Mouse (Mus musculus) embryonic stem cell, embryonic (primary cell): ENCODE measurements around the gene Cdk5r1.

ENCODE experiments used
- CTCF ChIA-PET, 4 experiments: fragments of 300-600 bp in 2 of 4; fragments of 350-600 bp in 2 of 4; sonication (Branson Sonifier 250); formaldehyde crosslinking; loops; one replicate each; lab custom pipeline; 2022; ENCODE audit warnings: inconsistent platforms in 2 of 4; lab: Charles Lee
- POLR2A ChIA-PET, 4 experiments: fragments of 300-600 bp in 2 of 4; fragments of 350-600 bp in 2 of 4; sonication (Branson Sonifier 250); formaldehyde crosslinking; loops; one replicate each; lab custom pipeline; 2022; ENCODE audit warnings: antibody characterized with exemption in 4 of 4, inconsistent platforms in 1 of 4; lab: Charles Lee

The Cdk5r1 gene

GRCm38 (mm10) chr11:80489882-80490196, 13.0 kb downstream of the Cdk5r1 start:
- CTCF ChIA-PET, result no interaction called here
- POLR2A ChIA-PET, result interaction anchor here in 2 of 4 experiments (1.2 to 2.1 kb wide), 5 partner anchors 12 to 62 kb away, joined by 3 to 7 read pairs (median 5); partner anchors contain the start of gene Psmd11 (in 1 of the 2)

GRCm38 (mm10) chr11:80490831-80491230, 14.0 kb downstream of the Cdk5r1 start:
- CTCF ChIA-PET, result interaction anchor here in 1 of 4 experiments (0.6 kb wide), 1 partner anchor 11 kb away, joined by 8 read pairs; no protein-coding TSS in a partner anchor
- POLR2A ChIA-PET, result interaction anchor here in 2 of 4 experiments (1.2 to 2.1 kb wide), 5 partner anchors 13 to 63 kb away, joined by 3 to 7 read pairs (median 3); partner anchors contain the start of genes Cdk5r1 (in 1 of the 2) and Psmd11 (in 1 of the 2)

- POLR2A ChIA-PET, result interaction anchor here in 1 of 4 experiments (1.2 kb wide), 1 partner anchor 15 kb away, joined by 3 read pairs; no protein-coding TSS in a partner anchor
- CTCF ChIA-PET, result no interaction called here
Measured at GRCm38 (mm10) chr11:80493186-80493585, 16.4 kb downstream of the Cdk5r1 start.

GRCm38 (mm10) chr11:80494852-80495251, 18.0 kb downstream of the Cdk5r1 start:
- ChIA-PET POLR2A (interaction anchor here in 1 of 4 experiments (0.6 kb wide), 1 partner anchor 408 kb away, joined by 3 read pairs; no protein-coding TSS in a partner anchor), CTCF (no interaction called here)

- CTCF ChIA-PET, result no interaction called here
Measured at GRCm38 (mm10) chr11:80495972-80496371, 19.1 kb downstream of the Cdk5r1 start.

GRCm38 (mm10) chr11:80496640-80497039, 19.8 kb downstream of the Cdk5r1 start:
- CTCF ChIA-PET, result interaction anchor here in 3 of 4 experiments (0.6 to 0.8 kb wide), 3 partner anchors 168 to 393 kb away, joined by 3 to 5 read pairs (median 3); no protein-coding TSS in a partner anchor
- POLR2A ChIA-PET, result interaction anchor here in 2 of 4 experiments (0.6 to 1.3 kb wide), 2 partner anchors 22 to 52 kb away, joined by 3 to 5 read pairs; no protein-coding TSS in a partner anchor

More at GRCm38 (mm10) chr11:80495972-80496371, 19.1 kb downstream of the Cdk5r1 start:
- POLR2A ChIA-PET, result interaction anchor here in 1 of 4 experiments (1.3 kb wide), 1 partner anchor 53 kb away, joined by 3 read pairs; no protein-coding TSS in a partner anchor

GRCm38 (mm10) chr11:80497225-80497919, 20.5 kb downstream of the Cdk5r1 start:
- ChIA-PET POLR2A (interaction anchor here in 3 of 4 experiments (0.6 to 1.3 kb wide), 3 partner anchors 11 to 51 kb away, joined by 3 to 5 read pairs (median 3); no protein-coding TSS in a partner anchor), CTCF (interaction anchor here in 2 of 4 experiments (0.6 to 0.8 kb wide), 2 partner anchors 167 to 358 kb away, joined by 3 to 5 read pairs; no protein-coding TSS in a partner anchor)

- ChIA-PET POLR2A (interaction anchor here in 2 of 4 experiments (0.8 to 1.0 kb wide), 3 partner anchors 12 to 116 kb away, joined by 3 to 4 read pairs (median 3); partner anchors contain the start of gene Zfp207 (in 1 of the 2)), CTCF (interaction anchor here in 1 of 4 experiments (0.6 kb wide), 1 partner anchor 27 kb away, joined by 4 read pairs; no protein-coding TSS in a partner anchor)
Measured at GRCm38 (mm10) chr11:80498328-80499070, 21.7 kb downstream of the Cdk5r1 start.

- ChIA-PET POLR2A (interaction anchor here in 1 of 4 experiments (1.0 kb wide), 1 partner anchor 23 kb away, joined by 3 read pairs; no protein-coding TSS in a partner anchor), CTCF (no interaction called here)
Measured at GRCm38 (mm10) chr11:80499550-80499952, 22.7 kb downstream of the Cdk5r1 start.

GRCm38 (mm10) chr11:80503281-80503680, 26.5 kb downstream of the Cdk5r1 start:
- POLR2A ChIA-PET, result no interaction called here
- CTCF ChIA-PET, result interaction anchor here in 1 of 4 experiments (0.6 kb wide), 1 partner anchor 1084 kb away, joined by 3 read pairs; no protein-coding TSS in a partner anchor

- POLR2A ChIA-PET, result no interaction called here
- CTCF ChIA-PET, result interaction anchor here in 2 of 4 experiments (0.6 to 2.0 kb wide), 3 partner anchors 76 to 1083 kb away, joined by 3 to 4 read pairs (median 3); partner anchors contain the start of gene Psmd11 (in 1 of the 2)
Measured at GRCm38 (mm10) chr11:80503726-80504452, 27.1 kb downstream of the Cdk5r1 start.

- POLR2A ChIA-PET, result interaction anchor here in 1 of 4 experiments (0.5 kb wide), 1 partner anchor 1350 kb away, joined by 5 read pairs; no protein-coding TSS in a partner anchor
- CTCF ChIA-PET, result interaction anchor here in 1 of 4 experiments (0.7 to 2.0 kb wide), 2 partner anchors 77 to 838 kb away, joined by 3 to 4 read pairs; partner anchors contain the start of gene Psmd11
Measured at GRCm38 (mm10) chr11:80504519-80505385, 27.9 kb downstream of the Cdk5r1 start.

- ChIA-PET POLR2A (no interaction called here), CTCF (interaction anchor here in 2 of 4 experiments (0.5 to 2.0 kb wide), 2 partner anchors 77 to 230 kb away, joined by 3 to 4 read pairs; partner anchors contain the start of gene Psmd11 (in 1 of the 2))
Measured at GRCm38 (mm10) chr11:80505581-80505980, 28.8 kb downstream of the Cdk5r1 start.

- ChIA-PET POLR2A (no interaction called here), CTCF (no interaction called here)
Measured at GRCm38 (mm10) chr11:80506483-80506882, 29.7 kb downstream of the Cdk5r1 start.

GRCm38 (mm10) chr11:80507791-80508190, 31.0 kb downstream of the Cdk5r1 start:
- ChIA-PET CTCF (no interaction called here), POLR2A (no interaction called here)

GRCm38 (mm10) chr11:80508361-80509175, 31.7 kb downstream of the Cdk5r1 start:
- ChIA-PET POLR2A (interaction anchor here in 1 of 4 experiments (1.2 kb wide), 1 partner anchor 19 kb away, joined by 5 read pairs; no protein-coding TSS in a partner anchor), CTCF (no interaction called here)
